Mouse (Mus musculus) intestine, embryonic 14.5 days (tissue): ENCODE results near the gene Efcab11. TPM values are rescaled to one million over a fixed set of nuclear protein-coding genes. Genes with fewer than 3 reads are reported as not detected.

Source experiments
- ATAC-seq: fragments of 200-750 bp; cut with Nextera tagmentation; replicated peaks from 2 replicates; pipeline ENCODE4 v1.8.0; 2017; ENCODE audit warnings: low read depth, moderate number of reproducible peaks, moderate TSS enrichment, moderate library complexity; ENCODE audit not compliant: low FRiP score, low TSS enrichment
- DNase-seq: peaks from one replicate; pipeline ENCODE4 v3.0.0-alpha.2; 2018; ENCODE audit warnings: low spot score
- H3K27ac ChIP-seq: fragments of 300-500 bp; sonication (generic); 2 replicates; pipeline ENCODE4 v1.5.1; 2014; ENCODE audit warnings: low read depth, mild to moderate bottlenecking, control low read depth
- H3K27me3 ChIP-seq: fragments of 300-500 bp; sonication (generic); replicated peaks from 2 replicates; pipeline ENCODE4 v1.6.1; 2014; ENCODE audit warnings: low read length, control low read depth; ENCODE audit not compliant: control insufficient read depth, insufficient read depth
- H3K36me3 ChIP-seq: fragments of 300-500 bp; sonication (generic); 2 replicates; pipeline ENCODE4 v1.6.1; 2014; ENCODE audit warnings: low read length, control low read depth; ENCODE audit not compliant: control insufficient read depth, insufficient read depth
- H3K4me1 ChIP-seq: fragments of 300-500 bp; sonication (generic); replicated peaks from 2 replicates; pipeline ENCODE4 v1.6.1; 2014; ENCODE audit warnings: low read length, control low read depth, mixed read lengths; ENCODE audit not compliant: control insufficient read depth, insufficient read depth
- H3K4me2 ChIP-seq: fragments of 300-500 bp; sonication (generic); 2 replicates; pipeline ENCODE4 v1.6.1; 2014; ENCODE audit warnings: low read length
- H3K4me3 ChIP-seq: fragments of 300-500 bp; sonication (generic); 2 replicates; pipeline ENCODE4 v1.5.1; 2014; ENCODE audit warnings: low read depth, low read length, control low read depth, mixed read lengths
- H3K9ac ChIP-seq: fragments of 300-500 bp; sonication (generic); 2 replicates; pipeline ENCODE4 v1.6.1; 2014; ENCODE audit warnings: mild to moderate bottlenecking, low read length
- H3K9me3 ChIP-seq: fragments of 300-500 bp; sonication (generic); 2 replicates; pipeline ENCODE4 v1.6.1; 2016; ENCODE audit warnings: low read length, control low read depth; ENCODE audit not compliant: control insufficient read depth
- WGBS: fragments of 180-500 bp; shearing (Covaris S2); extraction: QIAGEN DNeasy Blood & Tissue Kit; methylation state at CpG from one replicate; pipeline ENCODE4 v1.1.7; 2014; 5-methylcytosine and 5-hydroxymethylcytosine counted together
- polyA plus RNA-seq: library from polyadenylated mRNA; unstranded; fragments of >200 nt; fragmentation: Nextera tagmentation; extraction: Ambion mirVana; gene quantifications from 2 replicates; pipeline ENCODE4 v1.2.1, GENCODE M21; 2014

Gene Efcab11
- polyA plus RNA-seq, 1 experiment from 2014 or later = 13.4 TPM

DNA sequence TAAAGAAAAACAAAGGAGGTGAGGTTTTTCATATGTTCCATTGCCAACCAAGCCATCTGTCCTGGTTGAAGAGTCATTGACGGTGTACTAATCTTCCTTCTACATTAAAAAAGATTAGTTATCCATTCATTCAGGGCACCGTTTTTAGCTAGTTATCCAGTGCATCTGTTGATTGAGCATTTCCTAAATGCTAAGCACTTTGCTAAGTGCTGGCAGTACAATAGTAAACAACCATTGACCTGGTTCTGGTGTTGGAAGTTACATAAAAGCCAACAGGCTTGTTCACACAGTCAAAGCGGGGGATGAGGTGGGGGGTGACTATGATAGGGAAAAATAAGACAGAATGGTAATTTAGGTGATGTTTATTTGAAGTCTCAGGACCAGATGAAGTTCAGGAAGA lies 35.4 kb upstream of the Efcab11 start:
- Histone ChIP-seq H3K4me3 (no peak overlapping the region), H3K4me2 (no peak overlapping the region), H3K9ac (no peak overlapping the region), H3K4me1 (no peaks in the 10 kb centered on the region), H3K27me3 (no peaks in the 10 kb centered on the region), H3K27ac (no peak overlapping the region), H3K9me3 (no peaks in the 10 kb centered on the region), H3K36me3 (peaks cover 29% of the 10 kb centered on the region)
- DNase-seq = no peak
- 83% methylated on average over 3 of the region's 3 CpGs for WGBS
- no peak for ATAC-seq

DNA sequence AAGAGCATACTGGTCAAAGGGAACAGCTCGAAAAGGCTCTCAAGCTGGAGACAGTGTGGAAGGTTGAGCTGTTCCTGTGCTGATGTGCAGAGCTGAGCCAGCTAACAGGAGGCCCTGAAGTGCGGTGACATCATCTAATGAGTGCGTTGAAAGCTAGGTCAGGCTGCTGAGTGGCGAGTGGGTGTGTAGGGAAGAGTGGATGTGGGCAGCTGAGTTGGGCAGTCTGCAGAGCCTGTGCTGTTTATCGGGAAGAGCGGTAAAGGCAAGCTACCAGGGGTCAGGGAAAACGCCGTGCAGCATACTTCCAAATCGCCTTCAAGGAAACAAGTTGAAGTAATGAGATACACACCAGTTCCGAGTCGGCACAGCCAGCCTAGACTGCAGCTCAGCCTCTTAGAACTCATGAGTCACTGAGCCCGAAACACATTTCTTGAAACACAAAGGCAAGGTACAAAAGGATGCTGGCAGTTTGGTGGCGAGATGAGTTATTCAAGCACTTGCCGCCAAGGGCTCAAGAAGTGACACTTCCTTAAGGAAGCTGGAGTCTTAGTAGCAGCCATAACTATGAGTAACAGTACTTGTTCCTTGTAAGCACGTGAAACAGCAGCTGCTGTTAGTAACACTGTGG lies 33.7 kb upstream of the Efcab11 start:
- no peaks in the 10 kb centered on the region for H3K27me3 ChIP-seq
- WGBS = 80% methylated on average over 15 of the region's 15 CpGs
- H3K4me3 ChIP-seq = no peak overlapping the region
- no peak for ATAC-seq
- H3K9ac ChIP-seq = no peak overlapping the region
- DNase-seq = no peak
- H3K4me1 ChIP-seq = no peaks in the 10 kb centered on the region
- H3K9me3 ChIP-seq = no peaks in the 10 kb centered on the region
- H3K4me2 ChIP-seq = no peak overlapping the region
- H3K27ac ChIP-seq = no peak overlapping the region
- peaks cover 44% of the 10 kb centered on the region for H3K36me3 ChIP-seq

DNA sequence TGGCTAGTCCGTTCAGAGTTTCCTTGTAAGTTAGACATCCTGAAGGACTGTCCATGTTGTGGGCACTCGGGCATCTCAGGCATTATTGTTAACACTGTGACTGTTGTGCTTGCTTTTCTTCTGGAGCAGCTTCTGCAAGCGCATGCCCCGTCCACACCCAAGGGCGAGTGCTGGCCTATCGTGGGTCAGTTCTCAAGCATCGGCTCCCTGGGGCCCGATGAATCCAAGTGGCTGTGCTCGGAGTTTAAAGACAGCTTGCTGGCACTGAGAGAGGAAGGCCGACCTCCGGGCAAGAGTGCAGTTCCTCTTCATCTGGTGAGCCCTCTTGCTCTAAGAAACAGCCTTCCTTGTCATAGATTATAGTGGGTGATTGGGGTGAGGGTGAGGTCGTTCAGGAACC lies 27.2 kb upstream of the Efcab11 start:
- DNase-seq = no peak
- H3K9me3 ChIP-seq = no peaks in the 10 kb centered on the region
- H3K4me2 ChIP-seq = no peak overlapping the region
- no peaks in the 10 kb centered on the region for H3K4me1 ChIP-seq
- no peak overlapping the region for H3K27ac ChIP-seq
- H3K4me3 ChIP-seq = no peak overlapping the region
- ATAC-seq = no peak
- 86% methylated on average over 12 of the region's 12 CpGs for WGBS
- peaks cover 64% of the 10 kb centered on the region for H3K36me3 ChIP-seq
- no peaks in the 10 kb centered on the region for H3K27me3 ChIP-seq
- no peak overlapping the region for H3K9ac ChIP-seq

DNA sequence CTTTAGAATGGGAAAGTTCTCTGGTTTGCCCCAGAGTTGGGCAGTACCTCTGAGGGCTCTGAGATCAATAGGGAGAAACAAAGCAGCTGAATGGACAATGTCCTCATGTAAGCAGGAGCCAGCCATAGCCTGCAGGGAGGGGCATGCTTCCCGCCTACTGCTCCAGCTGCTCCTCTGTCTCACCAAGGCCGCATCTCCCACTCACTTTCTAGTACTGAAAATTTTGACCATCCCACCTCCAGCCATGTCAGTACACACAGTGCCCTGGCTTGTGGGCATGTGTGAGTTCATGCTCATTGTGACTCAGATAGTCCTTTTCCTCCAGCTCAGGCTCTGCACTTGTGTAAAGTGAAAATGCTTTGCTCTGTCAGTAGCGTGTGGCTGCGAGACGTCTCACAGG lies 20.3 kb upstream of the Efcab11 start:
- no peak overlapping the region for H3K9ac ChIP-seq
- H3K4me3 ChIP-seq = no peak overlapping the region
- no peaks in the 10 kb centered on the region for H3K4me1 ChIP-seq
- ATAC-seq = no peak
- H3K4me2 ChIP-seq = no peak overlapping the region
- no peak overlapping the region for H3K27ac ChIP-seq
- no peaks in the 10 kb centered on the region for H3K27me3 ChIP-seq
- H3K36me3 ChIP-seq = peaks cover 70% of the 10 kb centered on the region
- no peaks in the 10 kb centered on the region for H3K9me3 ChIP-seq
- WGBS = 92% methylated on average over 5 of the region's 5 CpGs
- no peak for DNase-seq

DNA sequence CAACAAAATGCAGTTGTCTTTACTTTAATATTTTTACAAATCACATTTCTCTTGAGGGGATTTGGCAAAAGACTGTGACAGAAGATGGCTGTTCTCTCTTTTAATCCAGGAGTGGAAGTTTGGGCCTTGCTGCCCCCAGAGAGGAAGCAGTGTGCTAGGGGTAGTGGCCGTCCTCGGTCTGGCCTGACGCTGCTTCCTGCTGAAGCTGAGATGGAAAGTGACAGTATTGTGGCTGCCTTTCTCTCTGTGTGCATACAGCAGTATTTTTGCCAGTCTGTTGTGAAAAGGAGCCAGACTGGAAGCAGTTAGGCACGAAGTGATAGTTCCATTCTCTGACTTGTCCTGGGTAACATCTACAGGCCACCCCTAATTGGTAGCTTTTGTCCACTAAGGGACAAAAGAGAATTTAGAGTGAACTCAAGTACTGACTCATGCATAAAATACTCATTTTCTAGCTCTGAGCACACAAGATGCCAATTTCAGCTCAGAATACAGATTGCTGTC lies 18.7 kb upstream of the Efcab11 start:
- H3K4me3 ChIP-seq = no peak overlapping the region
- no peaks in the 10 kb centered on the region for H3K27me3 ChIP-seq
- no peaks in the 10 kb centered on the region for H3K4me1 ChIP-seq
- no peak overlapping the region for H3K4me2 ChIP-seq
- H3K9ac ChIP-seq = no peak overlapping the region
- H3K9me3 ChIP-seq = no peaks in the 10 kb centered on the region
- WGBS = 86% methylated on average over 4 of the region's 4 CpGs
- no peak overlapping the region for H3K27ac ChIP-seq
- no peak for DNase-seq
- H3K36me3 ChIP-seq = peaks cover 74% of the 10 kb centered on the region
- ATAC-seq = no peak

DNA sequence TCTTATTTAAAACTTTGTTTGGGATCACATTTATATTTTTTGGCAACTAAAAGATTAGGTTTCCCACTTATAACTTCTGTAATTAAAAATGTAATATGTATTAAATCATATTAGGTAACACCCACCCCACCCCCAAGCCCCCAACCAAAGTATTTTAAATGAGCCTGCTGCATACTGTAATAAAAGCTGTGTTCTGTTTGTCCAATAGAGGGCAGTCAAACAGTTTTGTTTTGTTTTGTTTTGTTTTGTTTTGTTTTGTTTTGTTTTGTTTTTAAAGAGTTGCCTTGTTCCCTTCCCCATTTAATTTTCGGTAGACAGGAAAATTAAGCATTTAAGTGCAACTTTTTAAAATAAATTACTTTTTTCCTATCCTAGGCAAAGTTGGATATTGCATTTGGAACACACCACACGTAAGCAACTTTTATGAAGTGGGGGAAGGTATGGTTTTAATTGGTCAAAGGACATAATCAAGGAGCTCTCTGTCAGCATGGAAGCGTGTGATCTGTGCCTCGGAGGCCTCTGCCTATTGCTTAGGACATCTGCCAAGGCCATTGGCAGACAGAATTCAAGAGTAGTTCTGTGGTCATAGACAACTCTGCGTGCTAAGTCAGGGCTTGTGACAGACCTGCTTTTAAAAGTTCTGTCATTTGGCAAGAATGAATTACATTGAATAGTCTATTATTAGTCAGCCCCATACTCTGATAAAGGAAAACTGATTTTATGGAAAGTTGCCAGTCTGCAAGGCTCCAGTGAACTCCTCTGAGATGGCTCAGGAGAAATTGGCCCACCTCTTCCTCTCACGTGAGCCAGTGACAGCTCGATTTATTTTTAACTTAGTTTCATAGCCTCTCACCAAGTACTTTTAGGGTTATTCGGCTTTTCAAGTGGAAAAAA lies 18.0 kb upstream of the Efcab11 start:
- WGBS = 87% methylated on average over 8 of the region's 8 CpGs
- H3K4me2 ChIP-seq = no peak overlapping the region
- H3K9me3 ChIP-seq = no peaks in the 10 kb centered on the region
- DNase-seq (no peak), ATAC-seq (no peak)
- no peaks in the 10 kb centered on the region for H3K27me3 ChIP-seq
- H3K36me3 ChIP-seq = peaks cover 74% of the 10 kb centered on the region
- H3K9ac ChIP-seq = no peak overlapping the region
- no peak overlapping the region for H3K4me3 ChIP-seq
- H3K4me1 ChIP-seq = no peaks in the 10 kb centered on the region
- H3K27ac ChIP-seq = no peak overlapping the region

DNA sequence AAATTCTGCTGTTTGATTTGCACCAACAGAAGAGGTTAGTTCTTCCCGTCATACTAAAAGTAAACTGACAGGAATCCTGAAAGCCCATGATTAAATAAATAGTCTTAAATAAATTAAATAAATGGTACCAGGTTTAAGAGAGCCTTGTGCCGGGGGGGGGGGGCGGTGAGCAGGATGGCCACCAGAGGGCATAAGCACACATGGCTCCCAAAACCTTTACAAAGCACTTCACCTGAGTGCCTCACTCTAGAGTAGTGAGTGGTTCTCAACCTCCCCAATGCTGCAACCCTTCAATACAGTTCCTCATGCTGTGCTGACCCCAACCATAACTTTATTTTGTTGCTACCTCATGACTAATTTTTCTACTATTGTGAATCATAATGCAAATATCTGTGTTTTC lies 15.8 kb upstream of the Efcab11 start:
- H3K27ac ChIP-seq = no peak overlapping the region
- 27% methylated on average over 3 of the region's 3 CpGs for WGBS
- H3K4me1 ChIP-seq = no peaks in the 10 kb centered on the region
- DNase-seq = no peak
- no peak overlapping the region for H3K4me2 ChIP-seq
- ATAC-seq = no peak
- peaks cover 70% of the 10 kb centered on the region for H3K36me3 ChIP-seq
- H3K9ac ChIP-seq = no peak overlapping the region
- no peak overlapping the region for H3K4me3 ChIP-seq
- no peaks in the 10 kb centered on the region for H3K9me3 ChIP-seq
- no peaks in the 10 kb centered on the region for H3K27me3 ChIP-seq

DNA sequence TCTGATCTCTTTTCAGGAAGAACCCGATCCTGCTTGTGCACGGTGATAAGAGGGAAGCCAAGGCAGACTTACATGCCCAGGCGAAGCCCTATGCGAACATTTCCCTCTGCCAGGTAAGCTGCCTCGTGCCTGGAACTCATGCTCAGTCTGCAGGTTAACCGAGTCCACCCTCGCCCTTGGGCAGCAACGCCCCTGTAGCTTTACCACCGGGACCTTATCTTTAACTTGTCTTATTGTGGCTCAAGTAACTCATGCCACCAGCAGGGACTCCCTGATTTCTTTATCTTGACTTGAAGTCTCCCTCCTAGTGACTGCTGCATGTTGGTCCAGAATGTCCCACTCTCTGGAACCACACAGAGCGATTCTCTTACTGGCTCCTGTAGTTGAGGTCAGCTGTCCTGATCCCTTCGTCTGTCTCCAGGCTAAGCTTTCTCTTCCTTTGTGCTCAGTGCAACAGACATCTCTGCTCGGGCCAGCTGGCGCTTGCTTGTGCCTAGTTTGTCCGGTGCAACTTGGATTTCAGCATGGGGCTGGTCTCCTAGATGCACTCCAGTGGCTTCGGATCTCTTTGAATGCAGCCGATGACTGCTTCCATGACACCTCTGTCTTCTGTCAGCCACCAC lies 14.1 kb upstream of the Efcab11 start:
- no peak for DNase-seq
- Histone ChIP-seq H3K4me2 (no peak overlapping the region), H3K4me3 (no peak overlapping the region), H3K9ac (no peak overlapping the region), H3K27ac (no peak overlapping the region), H3K9me3 (no peaks in the 10 kb centered on the region), H3K27me3 (no peaks in the 10 kb centered on the region), H3K4me1 (no peaks in the 10 kb centered on the region), H3K36me3 (peaks cover 71% of the 10 kb centered on the region)
- ATAC-seq = no peak
- WGBS = 92% methylated on average over 16 of the region's 16 CpGs
